Mouse (Mus musculus) common myeloid progenitor, adult 5-6 weeks (primary cell): ENCODE data around the gene Banp. TPM values are rescaled to one million over a fixed set of nuclear protein-coding genes. Genes with fewer than 3 reads are reported as not detected.

Experiments
- ATAC-seq: replicated peaks from 2 replicates; pipeline ENCODE4 v1.8.0; 2016; ENCODE audit warnings: low read depth, mild to moderate bottlenecking, moderate TSS enrichment, inconsistent platforms; ENCODE audit not compliant: poor library complexity, severe bottlenecking
- total RNA-seq: library from RNA; stranded (forward); fragments of 200-1000, 187-1606 nt; gene quantifications from 2 replicates; pipeline ENCODE4 v1.2.3, GENCODE M21; 2017

Banp gene
- total RNA-seq, 1 experiment from 2014 or later, result 13.4 TPM

- peak; percentile 58 for ATAC-seq
These were observed 22.0 kb downstream of the Banp start for GRCm38 (mm10) chr8:121971488-121972058.

DNA sequence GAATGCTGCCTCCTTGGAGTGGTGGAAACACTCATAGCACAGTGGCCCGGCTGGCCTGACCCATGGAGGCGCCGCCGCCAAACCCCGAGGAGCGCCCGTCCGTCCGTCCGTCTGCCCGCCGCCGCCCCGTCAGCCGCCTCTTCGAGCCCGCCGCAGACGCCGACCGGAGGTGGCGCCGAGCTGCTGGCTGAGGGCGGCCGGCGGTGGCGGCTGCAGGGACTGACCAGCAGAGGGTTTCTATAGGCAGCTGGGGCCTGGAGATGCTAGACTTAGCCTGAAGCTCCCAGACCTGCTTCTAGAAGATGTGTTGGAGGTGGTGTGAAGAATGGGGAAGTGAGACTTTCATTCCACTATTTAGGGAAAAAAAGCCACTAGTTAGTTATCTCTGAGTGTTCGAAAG, 24.4 kb downstream of the Banp start:
- ATAC-seq, result peak; percentile 52; the same call in 1 of the 2 replicates

DNA sequence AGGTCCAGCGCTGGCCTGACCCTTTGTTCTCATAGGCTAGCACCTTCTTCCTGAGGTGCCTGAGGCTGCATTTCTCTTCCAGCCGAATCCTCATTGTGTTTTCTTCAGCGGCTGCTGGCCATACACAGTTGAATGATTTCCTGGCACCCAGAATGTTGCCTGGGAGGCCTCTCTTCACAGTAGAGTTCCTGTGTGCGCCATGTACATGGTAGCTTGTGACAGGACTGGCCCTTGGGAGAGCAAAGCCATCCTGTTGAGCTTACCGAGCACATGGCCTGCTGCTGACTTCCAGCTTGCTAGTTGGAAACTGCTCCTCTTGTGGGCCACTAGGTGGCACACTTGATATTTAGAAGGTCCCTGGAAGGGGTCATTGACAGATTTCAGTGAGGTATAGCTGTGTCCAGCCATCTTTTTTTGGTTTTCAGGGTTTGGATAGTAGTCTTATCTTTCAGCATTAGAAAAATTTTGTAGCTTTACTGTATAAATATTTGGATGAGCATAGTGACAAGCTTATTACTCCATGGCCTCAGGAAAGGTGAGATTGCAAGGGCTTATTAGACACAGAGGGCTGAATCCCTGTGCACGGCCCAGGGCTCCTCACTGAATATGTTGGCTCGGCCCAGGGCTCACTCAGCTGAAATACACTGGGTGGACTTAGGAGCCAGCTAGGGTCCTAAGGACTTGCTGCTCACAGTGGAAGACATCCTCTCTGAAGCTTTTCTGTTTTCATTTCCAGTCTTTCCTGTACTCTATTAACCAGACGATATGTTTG, 28.5 kb downstream of the Banp start:
- ATAC-seq, result peak; percentile 77; the same call in 1 of the 2 replicates

DNA sequence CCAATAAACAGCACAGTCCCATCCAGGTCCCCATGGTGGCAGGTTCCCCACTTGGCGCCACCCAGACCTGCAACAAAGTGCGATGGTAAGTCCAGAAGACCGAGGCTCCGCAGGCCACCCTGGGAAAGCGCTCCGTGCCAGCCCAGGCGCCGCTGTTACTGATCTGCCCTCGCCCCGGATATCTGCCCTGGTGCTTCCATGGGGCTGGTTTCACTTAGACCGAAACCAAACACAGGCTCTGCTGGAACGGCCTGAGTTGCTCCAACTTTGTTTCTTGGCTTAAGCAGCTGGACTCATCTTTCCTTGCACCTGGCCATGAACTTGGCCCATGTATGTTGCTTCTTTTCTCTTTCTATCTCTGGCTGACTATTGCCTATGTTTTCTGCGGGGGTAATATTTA, 29.1 kb downstream of the Banp start:
- no peak for ATAC-seq

DNA sequence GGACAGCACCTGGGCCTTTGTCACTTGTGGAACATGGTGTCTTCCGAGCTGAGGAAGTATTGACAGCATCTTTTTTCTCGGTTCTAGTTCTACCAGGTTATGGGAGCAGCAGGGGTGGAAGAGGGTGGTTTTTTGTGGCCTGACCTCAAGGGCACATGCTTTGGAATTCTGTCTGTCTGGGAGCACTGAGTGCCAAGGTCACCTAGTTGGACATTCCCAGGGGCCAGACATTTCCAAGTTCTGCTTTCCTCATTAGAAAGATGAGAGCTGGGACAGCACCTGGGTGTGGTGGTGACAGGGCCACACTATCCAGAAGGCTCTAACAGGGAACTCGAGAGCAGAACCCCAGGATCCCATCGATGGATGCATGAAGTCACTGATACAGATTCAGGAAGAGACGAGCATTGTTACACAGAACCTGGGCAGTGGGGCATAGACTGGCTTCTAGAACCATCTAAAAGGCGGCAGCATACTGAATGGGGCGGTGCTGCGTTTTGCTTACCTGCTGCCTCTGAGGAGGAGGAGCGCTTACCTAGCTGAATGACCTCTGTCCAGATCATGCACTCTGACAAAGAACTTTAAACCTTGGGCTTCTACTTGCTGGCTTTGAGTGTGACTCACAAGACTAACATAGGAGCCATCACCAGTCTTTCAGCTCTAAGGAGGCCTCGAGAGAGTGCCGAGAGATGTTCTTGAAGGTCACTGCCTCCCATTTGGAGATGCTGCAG, 31.4 kb downstream of the Banp start:
- ATAC-seq, result no peak

DNA sequence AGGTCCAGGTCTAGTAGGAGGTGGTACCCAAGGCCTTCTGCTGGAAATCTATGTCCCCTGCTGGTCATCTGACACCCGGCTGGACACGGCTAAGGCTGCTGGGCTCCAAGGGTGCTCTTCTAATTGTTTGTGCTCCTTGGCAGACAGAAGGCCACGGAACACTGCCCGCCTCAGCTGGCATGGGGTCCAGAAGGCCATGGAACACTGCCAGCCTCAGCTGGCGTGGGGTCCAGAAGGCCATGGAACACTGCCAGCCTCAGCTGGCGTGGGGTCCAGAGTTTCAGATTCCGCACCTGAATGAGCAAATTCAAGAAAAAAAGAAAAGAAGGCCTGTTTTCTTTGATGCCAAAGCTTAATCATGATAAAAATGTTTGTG, 32.0 kb downstream of the Banp start:
- ATAC-seq, result no peak

- no peak for ATAC-seq
These were observed 36.1 kb downstream of the Banp start for GRCm38 (mm10) chr8:121985673-121986072.

GRCm38 (mm10) chr8:121987892-121988291, 38.3 kb downstream of the Banp start:
- ATAC-seq, result no peak

DNA sequence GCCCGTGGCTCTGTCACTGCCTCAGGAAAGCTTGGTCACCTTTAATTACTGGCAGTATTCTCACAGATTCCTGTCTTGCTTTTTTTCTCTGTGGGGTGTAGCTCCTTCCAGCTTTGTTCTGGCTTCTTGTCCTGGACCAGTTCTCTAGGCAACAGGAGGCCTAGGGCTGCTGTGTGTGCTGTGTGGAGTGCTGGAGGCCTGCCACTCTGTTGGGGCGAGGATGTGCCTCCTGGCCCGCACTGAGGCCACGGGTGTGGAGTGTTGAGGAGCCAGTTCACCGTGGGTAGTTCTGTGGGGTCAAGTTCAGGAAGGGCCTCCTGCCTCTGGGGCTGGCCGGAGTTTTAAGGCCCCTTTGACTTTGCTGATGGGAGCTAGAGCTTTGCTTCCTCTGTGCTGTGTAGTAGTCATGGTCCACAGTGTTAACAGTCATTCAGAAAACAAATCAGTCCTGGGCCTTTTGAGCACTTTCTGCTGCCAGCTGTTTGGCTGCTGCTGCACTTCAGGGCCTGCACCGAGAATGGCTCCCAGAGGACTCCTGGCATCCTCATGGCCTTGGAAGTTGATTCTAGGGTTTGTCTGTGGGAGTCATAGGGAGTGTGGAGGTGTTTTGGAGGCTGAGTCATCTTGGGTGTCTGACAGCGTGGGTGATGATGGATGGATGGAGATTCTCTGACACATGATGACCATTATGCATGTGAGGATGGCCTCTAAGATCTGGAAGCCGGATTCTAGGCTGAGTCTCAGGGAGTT, 41.1 kb downstream of the Banp start:
- no peak for ATAC-seq

GRCm38 (mm10) chr8:121991611-121992010, 42.1 kb downstream of the Banp start:
- ATAC-seq, result 0 out of 2 replicates have a peak, but pooled peaks have one; percentile 15

DNA sequence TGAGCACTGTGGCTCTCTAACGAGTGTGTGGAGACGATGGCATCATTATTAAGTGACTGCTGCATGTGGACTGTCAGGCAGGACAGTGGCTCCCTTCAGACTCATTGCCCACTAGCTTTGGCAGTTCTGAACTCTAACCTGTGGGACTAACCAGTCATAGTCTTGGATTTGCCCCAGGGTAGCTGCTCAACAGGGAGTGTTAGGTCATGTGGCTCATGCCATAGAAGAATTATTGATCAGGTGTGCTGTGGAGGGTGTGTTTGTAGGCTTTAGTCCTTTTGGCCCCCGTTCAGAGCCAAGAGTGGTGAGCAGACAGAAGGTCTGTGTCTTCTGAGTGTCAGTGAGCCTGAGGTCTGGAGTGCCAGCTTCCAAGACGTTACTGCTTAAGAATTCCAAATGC, 43.4 kb downstream of the Banp start:
- no peak for ATAC-seq

GRCm38 (mm10) chr8:121995112-121995511, 45.6 kb downstream of the Banp start:
- ATAC-seq, result no peak

DNA sequence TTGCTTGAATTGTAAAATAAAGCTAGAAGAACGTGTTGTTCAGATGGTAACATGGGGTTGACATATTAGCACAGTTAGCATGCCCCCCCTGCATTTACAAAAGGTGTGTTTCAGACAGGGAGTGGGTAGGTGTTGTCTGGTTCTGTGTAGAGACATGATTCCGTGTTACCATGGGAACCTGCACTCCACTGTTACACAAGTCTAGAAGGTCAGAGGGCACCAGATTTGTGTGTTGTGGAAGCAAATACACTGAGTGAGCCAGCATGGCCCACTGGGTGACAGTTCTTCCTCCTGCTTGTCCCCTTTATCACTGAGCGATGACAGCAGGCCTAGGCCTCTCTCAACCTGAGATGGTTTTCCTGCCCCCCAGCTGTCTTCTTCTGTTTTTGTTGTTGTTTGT, 46.3 kb downstream of the Banp start:
- no peak for ATAC-seq

DNA sequence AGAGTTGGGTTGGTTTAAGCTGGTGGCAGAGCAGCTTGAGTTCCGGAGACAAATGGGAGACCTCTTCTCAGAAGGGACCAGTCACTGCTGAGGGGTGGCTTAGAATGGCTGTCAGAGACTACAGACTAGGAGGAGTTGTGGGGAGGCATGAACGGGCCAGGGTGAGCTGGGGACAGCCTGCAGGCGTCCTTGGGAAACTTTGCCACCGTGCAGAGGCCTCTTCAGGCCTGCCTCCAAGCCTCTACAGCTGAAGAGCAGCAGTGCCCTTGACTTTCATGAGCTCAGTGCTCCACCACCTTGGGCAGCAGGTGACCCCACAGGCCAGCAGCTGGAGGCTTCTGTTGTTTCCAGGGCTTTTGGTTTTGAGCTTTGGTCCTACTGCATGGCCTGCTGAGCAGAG, 49.1 kb downstream of the Banp start:
- no peak for ATAC-seq

DNA sequence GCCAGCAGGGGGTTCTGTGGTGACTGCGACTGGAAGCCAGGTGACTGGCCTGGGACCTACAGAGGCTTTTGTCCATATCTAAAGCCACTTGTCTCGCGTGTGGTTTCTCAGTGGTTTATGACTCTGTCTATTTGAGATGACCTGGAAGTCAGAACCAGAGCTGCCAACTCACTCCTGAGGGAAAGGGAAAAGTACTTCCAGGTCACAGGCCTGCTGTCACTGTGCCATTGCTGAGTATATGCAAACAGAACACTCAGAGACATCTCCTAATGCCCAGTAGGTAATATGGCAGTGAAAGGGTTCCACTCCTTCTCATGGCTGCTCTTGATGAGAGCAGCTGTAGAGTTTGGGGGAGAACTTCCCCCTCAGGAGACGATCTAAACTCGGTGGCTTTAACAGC, 49.7 kb downstream of the Banp start:
- ATAC-seq, result no peak

DNA sequence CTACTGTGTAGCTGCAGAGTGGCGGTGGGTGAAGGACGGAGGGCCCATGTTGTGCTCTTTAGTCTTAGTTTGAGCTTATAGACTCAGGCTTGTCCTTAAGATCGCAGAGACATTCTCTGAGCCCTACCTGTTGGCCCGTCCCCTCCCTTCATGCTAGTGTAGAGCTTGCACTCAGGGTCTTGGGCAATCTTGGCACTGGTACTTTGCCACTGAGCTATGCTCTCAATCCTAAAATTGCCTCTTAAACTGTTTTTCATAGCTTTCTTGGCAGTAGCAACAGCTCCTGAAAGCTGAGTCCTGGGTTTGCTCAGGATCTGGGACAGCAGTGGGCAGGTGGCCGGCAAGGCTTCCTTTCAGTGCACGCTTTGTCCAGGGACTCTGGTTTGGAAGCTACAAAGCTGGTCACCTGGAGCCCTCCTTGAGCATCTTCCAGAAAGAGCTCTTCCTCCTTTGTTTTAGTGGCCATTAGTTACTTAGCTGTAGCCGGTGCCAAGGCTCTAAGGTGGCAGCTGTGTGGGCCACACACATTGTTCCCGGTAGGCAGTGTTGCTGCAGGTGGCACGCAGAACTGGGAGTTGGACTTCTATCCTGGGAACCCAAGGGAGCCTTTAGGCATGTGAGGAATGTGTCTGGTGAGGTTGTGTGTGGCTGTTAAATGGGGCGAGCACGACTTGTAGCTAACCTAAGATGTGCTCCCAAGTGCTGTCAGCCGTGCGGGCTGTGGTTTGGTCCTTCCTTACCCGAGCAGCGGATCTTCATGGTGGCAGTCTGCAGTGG, 52.0 kb downstream of the Banp start:
- no peak for ATAC-seq

DNA sequence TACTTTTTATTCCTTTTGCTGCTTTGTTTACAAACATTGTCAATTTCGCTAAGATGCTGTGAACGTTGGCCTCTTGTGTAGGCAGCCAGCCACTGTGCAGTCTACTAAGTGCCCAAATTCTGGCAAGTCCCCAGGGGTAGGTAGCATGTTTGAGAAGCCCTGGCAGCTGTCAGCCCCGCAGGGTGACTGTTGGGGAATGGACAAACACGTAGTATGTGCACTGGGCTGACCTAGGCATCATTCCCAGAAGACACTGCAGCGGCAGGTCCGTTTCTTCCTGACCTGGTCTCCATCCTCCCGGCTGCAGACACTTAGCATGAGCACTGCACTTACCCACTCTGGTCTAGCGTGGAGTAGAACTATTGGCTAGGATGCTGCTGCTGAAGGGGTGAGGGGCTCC, 54.1 kb downstream of the Banp start:
- no peak for ATAC-seq

DNA sequence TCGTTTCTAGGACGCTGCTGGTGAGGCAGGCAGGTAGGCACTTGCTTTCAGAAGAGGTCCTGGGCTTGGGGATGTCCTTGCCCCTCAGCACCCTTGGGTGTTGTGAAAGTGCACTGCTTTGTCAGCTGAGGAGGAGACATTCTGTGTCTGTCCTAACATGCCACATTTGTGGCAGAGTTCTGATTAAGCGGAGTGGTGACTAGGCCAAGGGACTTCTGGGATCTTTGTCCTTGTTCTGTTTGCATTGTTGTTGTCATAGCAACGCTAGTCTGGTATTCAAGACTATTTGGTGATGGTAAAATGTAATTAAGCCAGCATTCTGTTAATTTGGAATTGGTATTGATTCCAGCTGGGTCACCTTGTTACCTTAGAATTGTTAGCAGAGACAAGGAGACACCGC, 54.6 kb downstream of the Banp start:
- no peak for ATAC-seq

- no peak for ATAC-seq
These were observed 56.1 kb downstream of the Banp start for GRCm38 (mm10) chr8:122005422-122006204.
